Mouse (Mus musculus): Measurements from ENCODE around the gene Bud31. TPM values are rescaled to one million over a fixed set of nuclear protein-coding genes. Genes with fewer than 3 reads are reported as not detected.

The Bud31 gene
- polyA plus RNA-seq, 1 experiment from 2014 or later, result 205 TPM

Other genes starting within 250 kb of the Bud31 start
- gene Smurf1, start 174.5 kb upstream of the Bud31 start, polyA plus RNA-seq (2014; fragmentation: Nextera tagmentation; extraction: Ambion mirVana), result 13.5 and 20.2 TPM in 2 replicates
- not detected in 2 replicates for gene Gm4871, start 107.6 kb upstream of the Bud31 start, polyA plus RNA-seq (2014; fragmentation: Nextera tagmentation; extraction: Ambion mirVana)
- gene 1700018F24Rik, start 97.4 kb upstream of the Bud31 start, polyA plus RNA-seq (2014; fragmentation: Nextera tagmentation; extraction: Ambion mirVana), result not detected in 2 replicates
- gene Arpc1a, start 56.5 kb upstream of the Bud31 start, polyA plus RNA-seq (2014; fragmentation: Nextera tagmentation; extraction: Ambion mirVana), result 138 and 149 TPM in 2 replicates
- gene Kpna7, start 56.3 kb upstream of the Bud31 start, polyA plus RNA-seq (2014; fragmentation: Nextera tagmentation; extraction: Ambion mirVana), result not detected in 2 replicates
- 115 and 163 TPM in 2 replicates for gene Arpc1b, start 26.1 kb upstream of the Bud31 start, polyA plus RNA-seq (2014; fragmentation: Nextera tagmentation; extraction: Ambion mirVana)
- 113 and 152 TPM in 2 replicates for gene Pdap1, start 124 bp upstream of the Bud31 start, polyA plus RNA-seq (2014; fragmentation: Nextera tagmentation; extraction: Ambion mirVana)
- 7.1 and 14.4 TPM in 2 replicates for gene Ptcd1, start 26.7 kb downstream of the Bud31 start, polyA plus RNA-seq (2014; fragmentation: Nextera tagmentation; extraction: Ambion mirVana)
- 30.6 and 37.1 TPM in 2 replicates for gene Cpsf4, start 26.9 kb downstream of the Bud31 start, polyA plus RNA-seq (2014; fragmentation: Nextera tagmentation; extraction: Ambion mirVana)
- gene Atp5j2, start 51.7 kb downstream of the Bud31 start, polyA plus RNA-seq (2014; fragmentation: Nextera tagmentation; extraction: Ambion mirVana), result 568 and 762 TPM in 2 replicates
- gene Zkscan14, start 61.5 kb downstream of the Bud31 start, polyA plus RNA-seq (2014; fragmentation: Nextera tagmentation; extraction: Ambion mirVana), result 7.8 and 10.2 TPM in 2 replicates
- 9.6 and 13.6 TPM in 2 replicates for gene Zkscan5, start 64.2 kb downstream of the Bud31 start, polyA plus RNA-seq (2014; fragmentation: Nextera tagmentation; extraction: Ambion mirVana)
- gene Zfp655, start 91.4 kb downstream of the Bud31 start, polyA plus RNA-seq (2014; fragmentation: Nextera tagmentation; extraction: Ambion mirVana), result 29.0 and 41.7 TPM in 2 replicates
- 0.70 and 1.2 TPM in 2 replicates for gene Zscan25, start 140.1 kb downstream of the Bud31 start, polyA plus RNA-seq (2014; fragmentation: Nextera tagmentation; extraction: Ambion mirVana)
- gene Cyp3a57, start 204.9 kb downstream of the Bud31 start, polyA plus RNA-seq (2014; fragmentation: Nextera tagmentation; extraction: Ambion mirVana), result not detected in 2 replicates

All from kidney, embryonic 14.5 days (tissue).